Mouse (Mus musculus) left cerebral cortex, postnatal 4 days (tissue): ENCODE measurements at regions not wholly inside any gene's neighbourhood (a gene's known extent, or its start where the extent isn't known, plus 50 kb on each side); places are given as distances from the start of the nearest gene placed in this dataset.

ENCODE experiments used
- DNase-seq: peaks from one replicate; pipeline ENCODE4 v3.0.0-alpha.2; 2022
- intact Hi-C: fragments of 180-260 bp; cut with DNase I; formaldehyde crosslinking; loops from one replicate; pipeline ENCODE4 v1.15.1; 2025

DNA sequence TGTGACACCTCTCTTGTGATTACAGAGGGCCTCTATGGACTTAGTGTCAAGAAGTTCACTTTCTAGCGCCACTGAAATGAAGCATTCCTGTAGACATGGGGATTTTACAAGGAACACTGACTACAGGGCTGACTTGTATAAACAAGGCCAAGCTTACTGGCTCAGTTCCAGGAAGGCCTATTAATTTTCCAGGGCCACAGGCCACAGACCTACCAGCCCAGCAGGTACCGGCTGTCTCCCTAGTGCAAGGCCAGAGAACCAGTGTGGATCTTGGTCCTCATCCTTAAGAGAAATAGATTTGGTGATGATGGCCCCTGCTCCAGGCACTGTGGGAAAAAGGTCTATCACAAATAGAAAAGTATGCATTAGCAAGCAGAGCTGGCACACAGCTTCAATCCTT lies 359.4 kb downstream of the Hs3st3b1 start:
- intact Hi-C loops: no loop called here

DNA sequence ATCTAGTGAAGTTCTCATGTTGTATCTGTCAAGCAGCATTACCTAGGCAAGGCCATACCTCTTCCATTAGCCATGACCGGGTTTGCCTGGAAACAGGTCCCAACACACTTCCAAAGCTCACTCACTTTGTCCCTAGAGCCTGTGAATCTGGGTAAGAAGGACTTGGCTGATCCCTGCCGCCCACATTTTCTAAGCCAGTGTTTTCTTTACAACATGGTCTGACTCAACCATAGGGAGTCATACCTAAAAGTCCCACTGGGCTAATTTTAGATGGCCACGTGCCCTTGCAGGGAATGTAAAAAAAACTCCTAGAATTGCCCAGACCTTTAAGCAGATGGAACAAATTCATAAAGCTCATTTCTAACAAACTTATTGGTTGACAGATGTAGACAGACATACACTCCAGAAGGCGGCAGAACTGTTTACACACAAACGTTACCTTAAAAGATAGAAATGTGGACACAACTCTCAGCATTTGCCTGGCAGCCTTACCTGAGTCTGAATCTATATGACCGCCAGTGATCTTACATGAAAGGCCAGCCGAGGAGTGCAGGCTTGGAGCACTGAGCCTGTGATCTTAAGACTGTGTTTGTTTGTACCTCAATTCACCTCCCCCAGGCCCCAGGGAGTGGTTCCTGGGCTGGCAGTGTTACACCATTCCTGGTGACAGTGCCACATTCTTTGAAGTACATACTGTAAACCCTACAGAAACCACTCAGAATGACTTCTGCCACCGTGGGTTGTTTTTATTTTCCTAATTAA lies 356.4 kb downstream of the Hs3st3b1 start:
- no peak for DNase-seq
- intact Hi-C loops: no loop called here

More for the DNA sequence above, 359.4 kb downstream of the Hs3st3b1 start:
- peak; percentile 2 for DNase-seq

DNA sequence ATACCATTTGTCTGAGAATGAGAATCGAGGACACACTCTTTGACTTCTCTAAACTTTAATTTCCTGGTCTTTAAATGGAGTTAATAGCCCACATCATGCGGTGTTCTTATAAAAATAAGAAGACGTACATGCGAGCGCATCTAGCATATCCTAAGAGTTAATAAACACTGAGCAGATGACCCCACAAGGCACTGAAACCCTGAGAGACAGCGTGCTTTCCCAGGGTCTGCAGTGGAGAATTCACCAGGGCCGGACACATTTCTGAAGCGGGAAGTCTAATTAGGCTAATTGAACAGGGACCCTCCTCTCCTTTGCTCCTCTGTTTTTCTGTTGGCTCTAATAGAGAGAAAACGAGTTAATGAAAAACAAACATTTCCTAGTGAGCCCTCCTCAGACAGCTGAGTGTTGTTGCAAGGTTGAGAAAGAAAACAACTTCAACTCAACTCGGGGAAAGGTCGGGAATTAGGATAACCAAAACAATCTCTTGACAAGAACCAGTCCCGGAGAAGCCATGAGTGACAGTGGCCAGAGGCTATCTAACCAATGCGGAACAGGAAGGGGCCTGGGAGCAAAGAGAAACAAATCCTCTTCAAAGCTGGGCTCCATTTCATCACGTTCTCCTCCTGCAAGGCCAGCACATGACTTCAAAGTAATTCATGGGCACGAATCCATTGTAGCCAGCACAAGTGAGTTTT lies 352.2 kb downstream of the Hs3st3b1 start:
- DNase-seq: no peak
- intact Hi-C loops: no loop called here

DNA sequence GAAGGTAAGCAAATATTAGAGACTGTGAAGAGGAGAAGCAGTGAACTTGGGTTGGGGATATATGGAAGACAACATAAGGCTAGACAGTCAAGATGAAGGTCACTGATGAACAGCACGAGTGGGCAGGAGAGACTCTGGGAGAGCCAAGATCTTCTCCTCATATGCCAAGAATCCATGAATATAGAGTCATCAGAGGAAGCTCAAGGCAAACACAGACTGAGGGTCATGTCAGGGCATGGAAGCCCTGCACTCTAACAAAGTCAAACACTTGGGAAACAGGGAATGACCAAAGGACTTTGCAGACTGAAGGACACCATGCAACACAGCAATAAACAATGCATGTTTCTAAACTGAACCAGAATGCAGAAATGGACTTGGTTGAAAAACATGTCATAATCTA lies 351.4 kb downstream of the Hs3st3b1 start:
- intact Hi-C loops: no loop called here
- DNase-seq: no peak

DNA sequence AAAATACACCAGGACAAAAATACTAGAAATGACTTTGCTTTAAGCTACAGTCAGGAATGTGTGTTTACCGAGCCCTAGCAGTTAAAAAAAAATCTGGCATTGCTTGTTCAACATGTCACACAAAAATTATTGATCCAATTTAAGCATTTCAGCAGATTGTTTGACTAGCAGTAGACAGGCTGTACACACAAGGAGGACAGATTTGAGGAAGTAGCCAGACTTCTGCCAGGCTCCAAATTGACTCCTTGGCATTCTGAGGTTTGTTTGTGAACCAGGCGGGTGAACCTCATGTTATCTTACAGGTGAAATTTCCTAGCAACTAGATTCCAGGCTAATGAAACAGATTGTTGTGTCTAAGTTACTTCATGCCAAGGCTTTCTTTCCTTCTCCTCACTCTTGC lies 348.8 kb downstream of the Hs3st3b1 start:
- intact Hi-C loops: no loop called here
- no peak for DNase-seq

DNA sequence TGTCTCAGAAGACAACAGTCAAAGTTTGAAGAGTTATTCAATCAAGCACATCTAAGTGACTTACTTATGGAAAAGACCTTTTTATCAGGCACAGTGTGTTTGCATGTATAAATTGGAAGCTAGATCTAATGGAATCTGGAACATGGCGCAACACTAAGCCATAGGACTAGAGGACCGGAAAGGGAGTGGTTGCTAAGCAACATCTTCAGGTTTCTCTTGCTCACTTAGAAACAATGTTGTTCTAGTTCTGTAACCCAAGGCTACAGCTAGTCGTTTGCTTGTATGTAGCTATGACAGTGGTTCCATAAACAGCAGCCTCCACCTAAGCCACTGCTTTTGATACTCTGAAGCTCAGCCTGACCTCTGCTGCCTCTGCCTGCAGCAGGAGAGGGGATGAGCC lies 338.8 kb downstream of the Hs3st3b1 start:
- DNase-seq: no peak
- intact Hi-C loops: no loop called here

DNA sequence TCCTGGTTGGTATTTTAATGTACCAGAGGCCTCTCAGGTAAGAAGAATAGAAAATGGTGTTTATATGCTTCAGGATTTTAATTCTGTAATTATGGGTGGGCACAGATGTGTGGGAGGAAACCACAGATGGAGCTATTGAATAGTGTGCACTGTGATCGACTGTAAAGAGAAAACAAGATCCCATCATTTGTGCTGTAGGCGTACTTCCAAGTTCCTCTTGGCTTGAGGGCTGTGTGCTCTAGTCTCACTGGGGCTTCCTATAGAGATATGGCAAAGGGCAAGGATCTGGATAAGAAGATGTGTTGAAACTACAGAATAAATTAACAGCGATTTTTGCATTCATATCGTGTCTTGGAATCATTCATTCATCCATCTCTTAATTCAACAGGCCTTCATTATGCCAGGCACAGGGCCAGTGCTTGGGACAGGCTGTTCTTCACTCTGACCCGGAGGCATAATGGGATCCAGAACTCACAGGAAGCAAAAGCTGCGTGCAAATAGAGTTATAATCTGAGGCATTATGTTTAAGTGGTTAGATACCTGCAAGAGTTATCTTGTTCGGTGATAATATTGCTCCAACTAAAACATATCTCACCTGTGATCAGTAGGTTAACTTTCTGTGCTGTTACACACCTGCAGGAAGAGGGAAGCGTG lies 336.7 kb downstream of the Hs3st3b1 start:
- DNase-seq: peak; percentile 24
- intact Hi-C loops: no loop called here

DNA sequence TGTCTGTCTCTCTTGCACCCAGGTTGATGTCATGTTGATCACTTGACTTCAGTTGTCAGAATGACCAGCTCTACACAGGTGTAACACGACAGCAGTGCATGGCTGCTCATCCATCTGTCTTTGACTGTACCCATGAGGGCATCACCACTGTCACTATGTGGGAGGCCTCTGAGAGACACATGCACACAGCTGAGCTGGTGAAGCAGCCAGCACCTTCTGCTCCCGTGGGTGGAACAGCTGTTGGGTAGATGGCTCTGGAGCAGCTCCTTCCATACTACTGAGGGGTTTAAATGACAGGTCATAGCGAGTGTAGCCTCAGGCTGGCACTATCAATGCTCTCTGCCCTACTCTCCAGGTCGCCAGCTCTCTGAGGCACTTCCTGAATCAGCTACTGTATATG lies 301.9 kb downstream of the Hs3st3b1 start:
- DNase-seq: no peak
- intact Hi-C loops: no loop called here

DNA sequence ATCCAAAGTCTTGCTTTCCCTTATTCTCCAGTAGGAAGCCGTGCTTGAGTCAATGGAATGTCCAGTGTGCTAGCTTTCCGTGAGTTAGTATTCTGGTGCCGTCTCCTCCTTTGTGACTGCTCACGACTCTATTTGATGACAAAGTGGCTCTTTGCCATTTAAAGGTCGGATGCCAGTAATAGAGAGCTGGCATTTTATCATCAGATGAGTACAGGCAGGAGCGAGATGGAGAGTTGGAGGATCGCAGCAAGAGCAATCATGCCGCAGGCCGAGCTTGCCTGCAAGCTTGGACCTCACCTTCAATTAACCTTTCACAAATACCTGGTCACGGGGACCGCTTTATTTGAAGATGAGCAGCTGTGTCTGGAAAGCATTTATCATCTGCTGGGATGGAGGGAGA lies 291.8 kb downstream of the Hs3st3b1 start:
- intact Hi-C loops: no loop called here
- DNase-seq: no peak

DNA sequence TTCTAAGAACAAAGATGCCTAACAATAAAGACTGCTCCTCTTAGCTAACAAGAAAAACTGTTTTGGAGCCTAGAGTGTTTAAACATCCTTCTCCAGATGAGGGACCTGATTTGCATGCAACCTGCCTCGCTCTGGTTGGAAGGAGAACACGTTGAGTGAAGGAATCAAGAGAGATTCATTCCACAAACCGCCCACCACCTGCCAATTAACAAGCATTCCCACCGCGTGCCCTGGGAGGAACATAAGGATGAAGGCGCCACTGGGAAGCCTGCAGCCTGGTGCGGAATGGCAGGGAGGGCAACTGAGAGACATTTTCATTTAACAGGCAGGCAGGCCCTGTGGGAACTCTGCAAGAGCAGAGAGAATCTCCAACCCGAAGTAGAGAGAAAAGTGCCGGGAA lies 265.0 kb downstream of the Hs3st3b1 start:
- intact Hi-C loops: no loop called here
- no peak for DNase-seq

DNA sequence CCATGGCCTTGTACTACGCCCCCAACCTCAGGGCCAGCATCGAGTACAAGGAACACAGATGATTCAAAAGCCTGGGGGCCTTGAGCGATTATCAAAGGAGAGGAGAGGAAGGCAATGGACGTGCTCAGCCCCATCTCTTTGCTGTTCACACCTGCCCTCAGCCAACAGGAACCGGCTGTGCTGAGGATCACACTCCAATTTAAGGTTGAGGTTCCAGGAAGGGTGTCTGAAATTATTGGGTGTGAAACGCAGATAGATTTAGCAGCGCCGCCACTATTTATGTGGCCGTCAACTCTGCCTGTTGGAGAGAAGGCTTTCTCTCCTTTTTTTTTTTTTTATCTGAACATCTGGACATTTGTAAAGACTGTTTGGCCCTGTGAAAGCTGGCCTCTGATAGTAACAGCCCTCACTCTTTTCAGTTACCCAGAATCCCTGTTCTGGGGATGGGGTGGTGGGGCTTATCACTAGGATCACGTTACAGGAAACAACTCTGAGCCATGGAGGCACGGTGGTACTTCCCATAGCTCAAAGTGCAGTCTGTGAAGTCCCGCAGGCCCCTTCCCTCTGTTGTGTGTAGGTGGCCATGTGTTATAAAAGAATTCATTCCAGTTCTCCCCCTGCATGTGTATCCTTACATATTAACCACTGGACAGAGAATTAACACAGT lies 256.7 kb downstream of the Hs3st3b1 start:
- DNase-seq: no peak
- intact Hi-C loops: no loop called here

DNA sequence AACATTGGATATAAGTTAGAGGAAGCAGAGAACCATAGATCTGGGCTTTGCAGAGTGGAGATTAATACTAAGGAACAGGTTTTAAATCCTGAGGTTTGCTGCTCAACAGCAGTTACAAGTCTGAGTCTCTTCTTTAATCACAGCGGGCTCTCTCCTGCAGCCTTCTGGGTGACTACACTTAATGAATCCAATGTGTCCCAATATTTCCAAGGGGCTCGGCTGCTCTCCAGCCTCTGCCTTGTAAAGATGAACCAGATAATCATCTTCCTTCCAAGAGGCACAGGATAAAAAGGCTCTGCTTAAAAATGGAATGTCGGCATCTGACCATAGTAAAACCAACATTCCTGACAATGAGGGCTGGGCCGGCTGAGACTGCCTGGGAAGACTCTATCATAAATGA lies 251.6 kb downstream of the Hs3st3b1 start:
- DNase-seq: no peak

DNA sequence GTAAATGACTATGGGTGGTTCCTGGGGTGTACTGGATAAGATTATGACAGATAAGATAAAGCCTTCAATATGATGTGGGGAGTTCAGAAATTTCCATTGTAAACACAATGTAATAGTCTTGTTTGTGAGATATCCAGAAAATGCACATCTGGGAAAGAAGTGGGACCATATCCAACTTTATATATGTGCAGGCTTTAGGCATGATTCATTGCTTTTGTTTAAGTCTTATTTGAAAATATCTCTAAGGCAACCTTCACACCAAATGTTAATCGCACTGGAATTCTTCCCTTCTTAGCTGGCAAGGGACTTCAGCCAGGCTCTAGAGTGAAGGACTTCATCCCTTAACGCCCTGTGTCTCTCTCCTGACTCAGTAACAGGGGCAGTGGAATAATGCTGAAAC lies 250.3 kb downstream of the Hs3st3b1 start:
- DNase-seq: no peak
- intact Hi-C loops: no loop called here

More for the DNA sequence above, 251.6 kb downstream of the Hs3st3b1 start:
- intact Hi-C loops: no loop called here

DNA sequence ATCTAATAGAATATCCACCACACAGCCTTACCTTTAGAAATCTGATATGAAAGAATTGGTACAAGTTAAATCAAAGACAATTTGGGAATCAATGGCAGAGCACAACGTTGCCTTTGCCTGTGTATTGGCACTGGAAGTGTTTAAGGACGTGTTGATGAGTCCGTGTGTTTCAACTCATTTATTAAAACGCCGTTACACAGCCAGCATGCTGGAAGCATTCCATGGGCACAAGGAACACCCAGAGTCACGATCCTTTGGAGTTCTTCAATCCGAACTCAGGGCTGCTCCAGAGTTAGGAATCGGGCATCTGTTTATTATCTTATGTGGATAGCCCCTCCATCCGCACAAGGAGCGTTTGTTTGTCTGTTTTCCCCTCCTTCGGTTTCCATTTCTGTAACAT lies 244.2 kb downstream of the Hs3st3b1 start:
- intact Hi-C loops: no loop called here
- DNase-seq: no peak

DNA sequence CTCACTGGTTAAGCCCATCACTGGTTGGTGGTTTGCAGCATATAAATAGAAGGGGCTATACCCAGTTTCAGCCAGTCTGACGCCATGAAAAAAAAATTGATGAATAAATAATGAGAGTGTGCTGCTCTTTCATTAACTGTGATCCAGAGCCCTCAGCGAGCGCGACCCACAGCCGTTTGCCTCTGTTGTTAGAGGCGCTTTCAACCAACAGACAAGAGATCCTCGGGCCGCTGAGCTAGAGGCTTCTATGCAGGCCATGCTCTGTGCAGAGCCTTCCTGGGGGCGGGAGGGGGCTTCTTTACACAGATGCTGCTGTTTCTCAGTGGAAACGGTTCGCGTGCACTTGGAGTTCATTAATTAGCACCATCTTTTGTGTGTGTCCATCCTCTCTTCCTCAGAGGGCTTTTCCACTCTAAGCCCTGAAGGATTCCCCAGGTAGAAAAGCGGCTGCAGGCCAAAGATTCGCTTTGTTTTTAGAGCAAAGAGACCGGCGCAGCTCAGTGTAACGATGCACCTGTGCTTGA lies 243.6 kb downstream of the Hs3st3b1 start:
- DNase-seq: no peak
- intact Hi-C loops: no loop called here

DNA sequence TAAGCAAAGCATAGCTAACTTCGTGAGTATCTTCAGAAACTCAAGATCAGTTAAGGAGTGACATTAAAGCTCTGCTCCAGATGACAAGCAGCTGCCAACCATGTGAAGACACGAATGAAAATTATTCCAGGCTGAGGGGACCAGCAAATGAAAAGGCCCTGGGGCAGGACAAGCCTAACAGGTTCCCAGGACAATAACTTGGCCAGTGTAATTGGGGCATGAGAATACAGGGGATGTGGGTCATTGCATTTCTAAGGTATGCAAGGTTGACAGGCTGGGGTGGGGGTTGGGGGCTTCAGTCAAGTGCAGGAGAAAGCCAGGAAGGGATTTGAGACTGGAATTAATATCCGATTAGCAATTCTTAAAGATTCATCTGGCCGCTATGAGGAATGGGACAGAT lies 242.6 kb downstream of the Hs3st3b1 start:
- no peak for DNase-seq

DNA sequence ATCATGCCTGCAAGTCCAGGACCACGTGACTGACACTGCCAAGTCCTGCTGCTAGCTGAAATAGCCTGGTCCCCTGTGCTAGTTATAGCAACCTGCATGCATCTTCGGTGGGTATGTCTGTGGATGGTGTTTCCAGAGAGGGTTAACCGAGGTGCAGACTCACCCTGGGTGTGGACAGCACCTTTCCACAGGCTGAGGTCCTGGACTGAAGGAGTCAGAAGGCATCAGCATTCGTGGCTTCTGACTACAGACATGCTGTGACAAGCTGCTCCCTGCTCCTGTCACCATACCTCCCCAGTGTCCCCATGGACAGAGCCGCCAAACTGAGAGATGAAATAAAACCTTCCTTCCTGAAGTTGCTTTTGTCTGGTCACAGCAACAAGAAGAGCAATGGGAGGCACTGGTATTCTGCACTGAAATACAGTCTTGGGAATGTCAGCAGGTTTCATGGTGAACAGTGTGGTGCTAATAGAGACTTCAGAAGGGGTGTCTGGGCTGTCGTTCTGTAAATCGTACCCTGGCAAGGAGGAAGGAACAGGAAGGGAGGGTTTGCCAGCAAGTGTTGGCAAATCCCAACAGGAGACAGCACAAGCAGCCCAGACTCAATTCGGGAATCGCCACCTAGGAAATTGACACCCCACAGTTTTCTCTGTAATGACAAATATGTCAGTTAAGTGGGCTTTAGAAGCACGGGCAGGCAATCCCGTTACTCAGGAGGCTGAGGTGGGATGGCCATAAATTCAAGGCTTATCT lies 237.7 kb downstream of the Hs3st3b1 start:
- no peak for DNase-seq
- intact Hi-C loops: no loop called here

More for the DNA sequence above, 242.6 kb downstream of the Hs3st3b1 start:
- intact Hi-C loops: no loop called here

DNA sequence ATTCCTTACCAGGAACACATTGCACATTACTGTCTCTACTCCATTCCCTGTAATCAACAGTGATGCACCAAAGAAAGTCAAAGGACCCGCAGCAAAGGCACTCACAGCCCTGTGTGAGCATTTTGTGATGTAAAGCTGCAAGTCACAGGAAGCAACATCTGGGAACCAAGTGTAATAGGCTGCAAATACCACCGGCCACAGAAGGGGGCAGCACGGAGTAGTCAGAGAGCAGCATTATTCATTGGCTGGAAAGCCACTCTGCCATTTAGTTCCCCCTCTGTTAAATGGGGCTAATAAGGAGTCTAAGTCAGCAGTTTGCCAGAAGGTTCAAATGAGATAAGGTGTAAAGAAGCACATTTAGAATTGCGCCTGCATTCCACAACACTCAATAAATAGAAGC lies 231.0 kb downstream of the Hs3st3b1 start:
- intact Hi-C loops: no loop called here
- DNase-seq: peak; percentile 13

DNA sequence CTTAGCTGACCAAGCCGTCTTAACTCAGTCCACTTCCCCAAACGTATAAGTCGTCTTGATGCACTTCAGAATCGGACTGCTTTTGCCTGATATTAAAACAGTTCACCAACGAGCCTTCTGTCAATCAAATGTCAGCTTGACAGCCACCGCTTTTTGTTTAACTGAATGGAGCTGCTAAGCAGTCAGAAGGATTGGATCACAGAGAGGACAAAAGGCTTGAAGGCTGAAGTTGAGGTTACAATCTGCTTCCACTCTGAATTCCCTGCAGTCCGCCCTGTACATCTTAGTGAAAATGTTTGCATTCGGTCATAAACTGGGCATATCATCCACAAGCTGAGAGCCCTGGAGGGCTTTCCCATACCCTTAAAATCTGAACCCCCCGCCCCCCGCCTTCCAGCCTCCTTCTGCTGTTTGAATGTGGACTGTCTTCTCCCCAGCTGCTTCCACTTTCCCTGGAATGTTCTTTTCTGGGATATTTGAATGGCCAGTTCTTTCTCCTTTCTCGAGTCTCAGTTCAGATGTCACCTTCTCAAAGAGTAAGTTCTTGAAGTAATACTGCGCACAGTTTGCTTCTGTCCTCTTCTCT lies 217.0 kb downstream of the Hs3st3b1 start:
- DNase-seq: no peak
- intact Hi-C loops: no loop called here

DNA sequence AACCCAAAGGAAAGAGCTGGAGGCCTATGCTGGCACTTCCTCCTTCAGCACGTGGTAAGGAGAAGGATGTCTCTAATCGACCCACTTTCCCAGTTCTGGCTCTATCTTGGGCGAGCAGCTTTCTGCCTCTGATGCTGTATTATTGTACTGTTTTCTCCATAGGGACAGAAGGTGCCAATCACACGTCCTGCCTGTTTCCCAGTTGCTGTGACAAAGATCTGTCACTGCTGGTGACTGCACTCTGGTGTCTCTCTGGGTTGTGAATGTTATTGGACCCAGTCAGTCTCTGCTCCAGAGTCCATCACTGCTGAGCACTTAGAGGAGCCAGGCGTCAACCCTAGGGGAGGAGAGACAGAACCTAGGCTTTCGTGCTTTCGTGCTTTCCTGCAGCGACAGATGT lies 216.0 kb downstream of the Hs3st3b1 start:
- intact Hi-C loops: no loop called here
- no peak for DNase-seq
